Mouse (Mus musculus) hematopoietic stem cell, adult 5-6 weeks (primary cell): ENCODE measurements around the gene Rpl23. TPM values are rescaled to one million over a fixed set of nuclear protein-coding genes. Genes with fewer than 3 reads are reported as not detected.
"Not testable (repeated sequence)": the region's sequence is repeated elsewhere in the genome, so short reads cannot be mapped to it uniquely, and the experiment has no call there.

Experiments used
- ATAC-seq, 2 experiments: fragments of 125-278 bp in 1 of 2; replicated peaks in 1 of 2; 2 replicates each; pipeline ENCODE4 v1.8.0; 2016 to 2017; ENCODE audit warnings: inconsistent platforms in 2 of 2, mild to moderate bottlenecking in 2 of 2, moderate number of reproducible peaks in 2 of 2, low read depth in 1 of 2, moderate TSS enrichment in 1 of 2; ENCODE audit not compliant: low FRiP score in 2 of 2, poor library complexity in 2 of 2, severe bottlenecking in 2 of 2, insufficient read depth in 1 of 2, low TSS enrichment in 1 of 2
- total RNA-seq: library from RNA; stranded (forward); fragments of 172-1452, 232-1000 nt; gene quantifications from 2 replicates; pipeline ENCODE4 v1.2.3, GENCODE M21; 2017

Rpl23 gene
- total RNA-seq, 1 experiment from 2014 or later: 1,424 TPM

GRCm38 (mm10) chr11:97804841-97805661 is 22.8 kb upstream of the Rpl23 start:
- ATAC-seq: no peak

GRCm38 (mm10) chr11:97803847-97804246 is 21.6 kb upstream of the Rpl23 start:
- no peak for ATAC-seq

- ATAC-seq: no peak
These were observed 20.3 kb upstream of the Rpl23 start for GRCm38 (mm10) chr11:97802495-97802894.

- ATAC-seq: no peak
These were observed 19.9 kb upstream of the Rpl23 start for GRCm38 (mm10) chr11:97802194-97802470.

GRCm38 (mm10) chr11:97801409-97802193 is 19.4 kb upstream of the Rpl23 start:
- no peak for ATAC-seq

- ATAC-seq: no peak
These were observed 18.6 kb upstream of the Rpl23 start for GRCm38 (mm10) chr11:97800691-97801408.

- ATAC-seq: peak; percentile 59
These were observed 17.9 kb upstream of the Rpl23 start for GRCm38 (mm10) chr11:97799994-97800690.

- ATAC-seq: peak; percentile 61 to 66
These were observed 17.1 kb upstream of the Rpl23 start for GRCm38 (mm10) chr11:97799146-97799993.

- peak in 1 of 2 experiments; percentile 51; a peak in 2 of 4 replicates for ATAC-seq
These were observed 16.5 kb upstream of the Rpl23 start, which contains the start of gene Lasp1 for GRCm38 (mm10) chr11:97798782-97799145. Gene Lasp1 (plus strand): TSS chr11:97799000.

- ATAC-seq: no peak
These were observed 15.8 kb upstream of the Rpl23 start for GRCm38 (mm10) chr11:97798083-97798435.

- no peak for ATAC-seq
These were observed 15.3 kb upstream of the Rpl23 start for GRCm38 (mm10) chr11:97797369-97798082.

GRCm38 (mm10) chr11:97796910-97797309 is 14.7 kb upstream of the Rpl23 start:
- no peak for ATAC-seq

- ATAC-seq: peak in 1 of 2 experiments; percentile 49; a peak in 1 of 4 replicates
These were observed 10.9 kb upstream of the Rpl23 start for GRCm38 (mm10) chr11:97793165-97793564.

- ATAC-seq: not testable (repeated sequence)
These were observed 8.7 kb upstream of the Rpl23 start for GRCm38 (mm10) chr11:97790778-97791438.

GRCm38 (mm10) chr11:97789727-97790126 is 7.5 kb upstream of the Rpl23 start:
- ATAC-seq: no peak

GRCm38 (mm10) chr11:97787961-97788360 is 5.7 kb upstream of the Rpl23 start:
- ATAC-seq: no peak
